Mouse (Mus musculus) spleen, adult 2 months (tissue): ENCODE data around the gene Vps18.

ENCODE experiments used
- CTCF ChIP-seq: fragments of 200-500 bp; IDR thresholded peaks from 2 replicates; pipeline ENCODE4 v1.5.1; 2011; ENCODE audit warnings: mild to moderate bottlenecking, inconsistent platforms; ENCODE audit not compliant: insufficient read depth, insufficient read length, insufficient replicate concordance; ENCODE audit errors: extremely low read depth
- POLR2A ChIP-seq: fragments of 200-500 bp; IDR thresholded peaks from 2 replicates; pipeline ENCODE4 v1.6.1; 2011; ENCODE audit warnings: low read depth, low read length, inconsistent platforms

DNA sequence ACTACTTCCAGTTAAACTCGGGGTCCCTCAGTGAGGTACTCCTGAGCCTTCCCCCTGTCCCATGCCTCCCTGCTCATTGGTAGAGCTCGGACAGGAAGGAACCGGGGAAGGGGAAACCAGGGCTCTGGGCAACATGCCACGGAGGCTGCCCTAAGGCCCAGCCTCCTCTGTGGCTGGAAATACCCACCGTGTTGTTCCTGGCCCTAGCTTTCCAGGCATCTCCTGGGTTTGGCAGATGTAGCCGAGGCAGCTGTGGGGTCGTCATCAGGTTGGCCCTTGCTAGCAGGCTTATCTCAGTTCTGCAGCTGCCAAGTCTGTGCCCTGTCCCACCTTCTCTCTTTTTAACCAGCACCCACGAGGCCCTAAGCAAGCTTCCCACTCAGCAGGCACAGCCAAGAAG is 32.0 kb downstream of the Vps18 start:
- no peak for TF ChIP-seq CTCF
- no peak for TF ChIP-seq POLR2A
